Mouse (Mus musculus) lung, adult 2 months (tissue): ENCODE measurements around the gene Calm1. TPM values are rescaled to one million over a fixed set of nuclear protein-coding genes. Genes with fewer than 3 reads are reported as not detected.
A peak's percentile ranks its signal among the peaks of the same experiment; 100 is the strongest.

Experiments used
- DNase-seq: peaks from one replicate; pipeline ENCODE4 v3.0.0; 2022
- H3K4me1 ChIP-seq: fragments of 200-500 bp; 2 replicates; pipeline ENCODE4 v1.6.1; 2011; ENCODE audit warnings: low read length; ENCODE audit not compliant: control insufficient read depth, insufficient read depth
- H3K4me3 ChIP-seq: fragments of 200-500 bp; replicated peaks from 2 replicates; pipeline ENCODE3; 2011; ENCODE audit warnings: low read depth, mild to moderate bottlenecking, control low read depth, low read length; ENCODE audit errors: extremely low read depth
- CTCF ChIP-seq: fragments of 200-500 bp; IDR thresholded peaks from 2 replicates; pipeline ENCODE4 v1.5.1; 2011; ENCODE audit warnings: mild to moderate bottlenecking, low read length, control low read depth; ENCODE audit not compliant: insufficient read depth
- POLR2A ChIP-seq: fragments of 200-500 bp; IDR thresholded peaks from 2 replicates; pipeline ENCODE4 v1.6.1; 2011; ENCODE audit warnings: low read depth, mild to moderate bottlenecking, control low read depth, low read length, borderline replicate concordance; ENCODE audit errors: extremely low read depth
- WGBS: fragments of 180-500 bp; shearing (Covaris S2); methylation state at CpG from one replicate; pipeline ENCODE4 v1.1.7; 2018; 5-methylcytosine and 5-hydroxymethylcytosine counted together
- polyA plus RNA-seq: library from polyadenylated mRNA; depleted of rRNA; stranded (reverse); fragments of >200 nt; gene quantifications from 2 replicates; pipeline ENCODE4 v1.2.3, GENCODE M21; 2012; rRNA removed

Gene Calm1
- polyA plus RNA-seq, 1 experiment: 399 TPM

GRCm38 (mm10) chr12:100235423-100235822 lies 36.2 kb downstream of the Calm1 start:
- Histone ChIP-seq H3K4me3 (no peak overlapping the region), H3K4me1 (no peaks in the 10 kb centered on the region)
- TF ChIP-seq CTCF (no peak), POLR2A (no peak)
- 41% methylated on average over 5 of the region's 5 CpGs for WGBS
- no peak for DNase-seq

GRCm38 (mm10) chr12:100239404-100239803 lies 40.2 kb downstream of the Calm1 start:
- 71% methylated on average over 7 of the region's 7 CpGs for WGBS
- DNase-seq: no peak
- Histone ChIP-seq H3K4me3 (no peak overlapping the region), H3K4me1 (no peaks in the 10 kb centered on the region)
- TF ChIP-seq CTCF (no peak), POLR2A (no peak)

- no peaks in the 10 kb centered on the region for H3K4me1 ChIP-seq
These were observed 40.6 kb downstream of the Calm1 start for GRCm38 (mm10) chr12:100239807-100240206.

GRCm38 (mm10) chr12:100241911-100242796 lies 42.9 kb downstream of the Calm1 start:
- no peak for TF ChIP-seq POLR2A
- TF ChIP-seq CTCF: no peak
- WGBS: 19% methylated on average over 22 of the region's 22 CpGs

More at GRCm38 (mm10) chr12:100239807-100240206, 40.6 kb downstream of the Calm1 start:
- WGBS: 55% methylated on average over 6 of the region's 6 CpGs
- no peak for TF ChIP-seq CTCF
- H3K4me3 ChIP-seq: no peak overlapping the region
- DNase-seq: no peak

GRCm38 (mm10) chr12:100244580-100244979 lies 45.3 kb downstream of the Calm1 start:
- no peak for DNase-seq
- Histone ChIP-seq H3K4me3 (no peak overlapping the region), H3K4me1 (no peaks in the 10 kb centered on the region)
- WGBS: 67% methylated on average over 5 of the region's 5 CpGs
- TF ChIP-seq CTCF: no peak
- no peak for TF ChIP-seq POLR2A

More at GRCm38 (mm10) chr12:100241911-100242796, 42.9 kb downstream of the Calm1 start:
- H3K4me1 ChIP-seq: no peaks in the 10 kb centered on the region
- no peak overlapping the region for H3K4me3 ChIP-seq
- peak; percentile 28 for DNase-seq

GRCm38 (mm10) chr12:100249170-100249569 lies 49.9 kb downstream of the Calm1 start:
- Histone ChIP-seq H3K4me3 (no peak overlapping the region), H3K4me1 (no peaks in the 10 kb centered on the region)
- DNase-seq: no peak
- TF ChIP-seq POLR2A (no peak), CTCF (no peak)
- WGBS: 80% methylated on average over 7 of the region's 7 CpGs

GRCm38 (mm10) chr12:100254471-100254870 lies 55.2 kb downstream of the Calm1 start:
- WGBS: 84% methylated on average over 4 of the region's 4 CpGs
- DNase-seq: no peak
- H3K4me3 ChIP-seq: no peak overlapping the region
- no peaks in the 10 kb centered on the region for H3K4me1 ChIP-seq
- TF ChIP-seq POLR2A: no peak

GRCm38 (mm10) chr12:100255441-100255949 lies 56.3 kb downstream of the Calm1 start:
- TF ChIP-seq POLR2A: no peak
- no peak for TF ChIP-seq CTCF
- 84% methylated on average over 2 of the region's 2 CpGs for WGBS

GRCm38 (mm10) chr12:100257779-100258178 lies 58.5 kb downstream of the Calm1 start:
- TF ChIP-seq POLR2A (no peak), CTCF (no peak)
- Histone ChIP-seq H3K4me1 (no peaks in the 10 kb centered on the region), H3K4me3 (no peak overlapping the region)
- 47% methylated on average over 3 of the region's 3 CpGs for WGBS
- DNase-seq: no peak

More at GRCm38 (mm10) chr12:100255441-100255949, 56.3 kb downstream of the Calm1 start:
- H3K4me1 ChIP-seq: no peaks in the 10 kb centered on the region
- no peak overlapping the region for H3K4me3 ChIP-seq
- DNase-seq: no peak

Other genes with a start within 250 kb of the Calm1 start
- 2.5 and 3.0 TPM in 2 replicates for gene Kcnk13, start 234.9 kb upstream of the Calm1 start, polyA plus RNA-seq
- gene Psmc1, start 89.3 kb upstream of the Calm1 start, polyA plus RNA-seq: 20.6 and 34.2 TPM in 2 replicates
- gene Nrde2, start 39.8 kb upstream of the Calm1 start, polyA plus RNA-seq: 7.0 and 11.6 TPM in 2 replicates